Comparison of ENCODE assay signal across 8 mouse cellular contexts in the genomic region with DNA sequence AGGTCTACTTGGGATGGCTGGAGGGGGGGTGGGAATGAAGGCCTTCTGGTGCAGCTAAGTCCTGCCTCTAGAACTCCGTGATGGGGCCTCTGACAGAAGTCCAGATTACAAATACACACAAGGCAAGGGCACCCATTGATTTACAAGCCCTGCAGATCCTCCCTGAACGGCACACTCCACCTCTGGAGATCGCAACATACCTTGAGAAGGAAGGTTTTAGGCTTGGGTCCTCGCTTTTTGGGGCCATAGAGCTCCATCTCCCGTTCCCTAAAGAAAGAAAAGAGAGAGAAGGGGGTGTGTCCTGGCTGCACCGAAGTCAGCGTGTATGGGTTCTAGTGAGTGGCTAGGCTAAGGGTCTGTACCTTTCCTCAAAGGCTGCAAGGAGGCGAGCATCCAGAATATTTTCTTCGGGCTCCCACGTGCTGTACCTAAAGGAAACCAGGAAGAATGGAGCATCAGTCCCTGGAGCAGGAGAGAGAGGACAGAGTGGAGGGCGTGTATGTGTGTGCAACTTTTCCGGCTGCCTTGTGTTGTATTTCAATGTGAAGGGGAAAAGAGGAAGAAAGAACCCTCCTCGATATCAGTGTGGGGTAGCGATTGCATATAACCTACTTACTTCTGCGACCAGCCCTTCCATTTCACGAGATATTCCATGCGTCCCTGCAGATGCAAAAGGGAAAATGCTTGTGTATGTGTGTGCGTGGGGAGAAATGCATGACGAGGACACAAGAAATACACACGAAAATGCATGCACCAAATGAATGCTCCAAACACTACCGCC. TPM values are rescaled to one million over a fixed set of nuclear protein-coding genes. Genes with fewer than 3 reads are reported as not detected.
DNase-seq lines count a peak whose midpoint lies in the region; ATAC-seq and TF ChIP-seq lines count a peak whose summit lies in the region.

No protein-coding gene starts in this region.

- peaks cover 25% of the 10 kb centered on the region for H3K4me1 ChIP-seq in erythroblast, embryonic 14.5 days (ENCODE audit: control insufficient read depth)
- H3K4me1 ChIP-seq in forebrain, embryonic 14.5 days (ENCODE audit: control insufficient read depth, insufficient read depth, low read length), result peaks cover 44% of the 10 kb centered on the region
- H3K4me1 ChIP-seq in liver, embryonic 14.5 days (replicated peaks; ENCODE audit: control insufficient read depth in 2 of 2, insufficient read depth in 2 of 2, low read length in 1 of 2), result peaks cover 0 to 8% of the 10 kb centered on the region in 2 experiments; a peak in 2 of 4 replicates

- peaks cover 99% of the 10 kb centered on the region for H3K27me3 ChIP-seq in erythroblast, embryonic 14.5 days (ENCODE audit: control insufficient read depth)
- H3K27me3 ChIP-seq in forebrain, embryonic 14.5 days (replicated peaks; ENCODE audit: control insufficient read depth, insufficient read depth, low read length), result peaks cover 67% of the 10 kb centered on the region
- peaks cover 94% of the 10 kb centered on the region for H3K27me3 ChIP-seq in liver, embryonic 14.5 days (ENCODE audit: control insufficient read depth, insufficient read depth, low read length)

- H3K27ac ChIP-seq in forebrain, embryonic 14.5 days (ENCODE audit: low read depth, low read length), result peak overlapping the region; percentile 91; the same call in 1 of the 2 replicates
- H3K27ac ChIP-seq in liver, embryonic 14.5 days, result no peak overlapping the region

- peaks cover 13% of the 10 kb centered on the region; the same call in 1 of the 2 replicates for H3K9me3 ChIP-seq in erythroblast, embryonic 14.5 days (ENCODE audit: control insufficient read depth, low read length)
- no peaks in the 10 kb centered on the region for H3K9me3 ChIP-seq in forebrain, embryonic 14.5 days (replicated peaks; ENCODE audit: control insufficient read depth, low read length)
- H3K9me3 ChIP-seq in liver, embryonic 14.5 days (ENCODE audit: control insufficient read depth, low read length), result no peaks in the 10 kb centered on the region

- ATAC-seq in erythroblast, adult 5-6 weeks (replicated peaks; ENCODE audit: low FRiP score, poor library complexity, severe bottlenecking), result no peak
- no peak for ATAC-seq in forebrain, embryonic 14.5 days
- ATAC-seq in liver, embryonic 14.5 days (ENCODE audit: insufficient read depth), result no peak

- no peak for TF ChIP-seq EP300 in liver, embryonic 14.5 days (IDR thresholded peaks at IDR 0.05; ENCODE audit: low read depth)

- H3K4me2 ChIP-seq in forebrain, embryonic 14.5 days (ENCODE audit: low read length), result peak overlapping the region; percentile 78
- H3K4me2 ChIP-seq in liver, embryonic 14.5 days (ENCODE audit: low read depth), result peak overlapping the region; percentile 82

- H3K4me3 ChIP-seq in erythroblast, embryonic 14.5 days (replicated peaks), result peak overlapping the region; percentile 65
- H3K4me3 ChIP-seq in forebrain, embryonic 14.5 days (ENCODE audit: low read depth, low read length), result peak overlapping the region; percentile 73
- peak overlapping the region; percentile 63 to 72 for H3K4me3 ChIP-seq in liver, embryonic 14.5 days (ENCODE audit: insufficient read depth in 1 of 2, low read depth in 2 of 2, low read length in 2 of 2)

- peak; percentile 59 for DNase-seq in A20 (ENCODE audit: low read depth, low spot score)
- no peak for DNase-seq in forebrain, embryonic 14.5 days (ENCODE audit: low spot score)
- no peak for DNase-seq in liver, embryonic 14.5 days (ENCODE audit: low read depth in 3 of 3, low spot score in 3 of 3)
- DNase-seq in urinary bladder, postnatal 25 days (ENCODE audit: low spot score), result no peak
- no peak for DNase-seq in urinary bladder, adult 2 months (ENCODE audit: low spot score)
- DNase-seq in kidney, adult 9 months, result no peak

- 5% methylated on average over 21 of the region's 21 CpGs for WGBS in forebrain, embryonic 14.5 days
- WGBS in liver, embryonic 14.5 days (ENCODE audit: insufficient replicate concordance), result 9% methylated on average over 21 of the region's 21 CpGs

- peak overlapping the region; percentile 86 for H3K9ac ChIP-seq in forebrain, embryonic 14.5 days (ENCODE audit: low read length)
- peak overlapping the region; percentile 58 for H3K9ac ChIP-seq in liver, embryonic 14.5 days (replicated peaks)

- TF ChIP-seq CTCF in liver, embryonic 14.5 days (IDR thresholded peaks at IDR 0.05; ENCODE audit: low read depth), result no peak

- peaks cover 2% of the 10 kb centered on the region; the same call in 1 of the 2 replicates for H3K36me3 ChIP-seq in erythroblast, embryonic 14.5 days (ENCODE audit: control insufficient read depth)
- H3K36me3 ChIP-seq in forebrain, embryonic 14.5 days (ENCODE audit: control insufficient read depth, insufficient read depth, low read length), result peaks cover 8% of the 10 kb centered on the region
- peaks cover 3% of the 10 kb centered on the region; the same call in 1 of the 2 replicates for H3K36me3 ChIP-seq in liver, embryonic 14.5 days (replicated peaks; ENCODE audit: control insufficient read depth, insufficient read depth, low read depth)

RNA-seq across cellular contexts. Expression of a gene that starts 0.8 kb away (rescaled TPM):
- polyA plus RNA-seq in erythroblast, embryonic 14.5 days (2012), result 0.20 and 0.42 TPM in 2 replicates
- 0.38 and 0.42 TPM in 2 replicates for total RNA-seq in erythroblast, adult 5-6 weeks (2015; ENCODE audit: low replicate concordance)
- 0.70 and 1.4 TPM in 2 replicates for total RNA-seq in erythroblast, adult 5-6 weeks (2017; ENCODE audit: low replicate concordance)
- 12.8 and 15.0 TPM in 2 replicates for polyA plus RNA-seq in forebrain, embryonic 14.5 days (2014; fragmentation: Nextera tagmentation; extraction: Ambion mirVana)
- 0.64 and 0.95 TPM in 2 replicates for polyA plus RNA-seq in liver, embryonic 14.5 days (2012; rRNA removed)
- polyA plus RNA-seq in liver, embryonic 14.5 days (2014; fragmentation: Nextera tagmentation; extraction: Ambion mirVana), result 1.6 and 2.1 TPM in 2 replicates
- polyA plus RNA-seq in urinary bladder, adult 2 months (2012; rRNA removed), result 5.4 and 6.8 TPM in 2 replicates

RNA-seq across cellular contexts. Expression of a gene that starts 17.2 kb away (rescaled TPM):
- 0.09 and 0.10 TPM in 2 replicates for polyA plus RNA-seq in erythroblast, embryonic 14.5 days (2012)
- total RNA-seq in erythroblast, adult 5-6 weeks (2015; ENCODE audit: low replicate concordance), result 0.19 and 0.42 TPM in 2 replicates
- total RNA-seq in erythroblast, adult 5-6 weeks (2017; ENCODE audit: low replicate concordance), result not detected in 2 replicates
- polyA plus RNA-seq in forebrain, embryonic 14.5 days (2014; fragmentation: Nextera tagmentation; extraction: Ambion mirVana), result 19.2 and 22.1 TPM in 2 replicates
- 1.4 and 1.7 TPM in 2 replicates for polyA plus RNA-seq in liver, embryonic 14.5 days (2012; rRNA removed)
- 1.8 and 2.4 TPM in 2 replicates for polyA plus RNA-seq in liver, embryonic 14.5 days (2014; fragmentation: Nextera tagmentation; extraction: Ambion mirVana)
- polyA plus RNA-seq in urinary bladder, adult 2 months (2012; rRNA removed), result 3.0 TPM in 2 replicates

RNA-seq across cellular contexts. Expression of a gene that starts 46.1 kb away (rescaled TPM):
- 0.35 and 0.59 TPM in 2 replicates for polyA plus RNA-seq in erythroblast, embryonic 14.5 days (2012)
- 4.8 and 7.7 TPM in 2 replicates for total RNA-seq in erythroblast, adult 5-6 weeks (2015; ENCODE audit: low replicate concordance)
- 4.3 and 9.4 TPM in 2 replicates for total RNA-seq in erythroblast, adult 5-6 weeks (2017; ENCODE audit: low replicate concordance)
- 9.3 and 14.5 TPM in 2 replicates for polyA plus RNA-seq in forebrain, embryonic 14.5 days (2014; fragmentation: Nextera tagmentation; extraction: Ambion mirVana)
- polyA plus RNA-seq in liver, embryonic 14.5 days (2012; rRNA removed), result 1.8 and 3.3 TPM in 2 replicates
- polyA plus RNA-seq in liver, embryonic 14.5 days (2014; fragmentation: Nextera tagmentation; extraction: Ambion mirVana), result 1.6 and 2.0 TPM in 2 replicates
- polyA plus RNA-seq in urinary bladder, adult 2 months (2012; rRNA removed), result 32.2 and 36.0 TPM in 2 replicates

RNA-seq across cellular contexts. Expression of a gene that starts 51.9 kb away (rescaled TPM):
- not detected in 2 replicates for polyA plus RNA-seq in erythroblast, embryonic 14.5 days (2012)
- total RNA-seq in erythroblast, adult 5-6 weeks (2015; ENCODE audit: low replicate concordance), result not detected in 2 replicates
- not detected in 2 replicates for total RNA-seq in erythroblast, adult 5-6 weeks (2017; ENCODE audit: low replicate concordance)
- not detected in 2 replicates for polyA plus RNA-seq in forebrain, embryonic 14.5 days (2014; fragmentation: Nextera tagmentation; extraction: Ambion mirVana)
- not detected in 2 replicates for polyA plus RNA-seq in liver, embryonic 14.5 days (2012; rRNA removed)
- not detected in 2 replicates for polyA plus RNA-seq in liver, embryonic 14.5 days (2014; fragmentation: Nextera tagmentation; extraction: Ambion mirVana)
- 0.08 TPM in 1 of 2 replicates, not detected in the other for polyA plus RNA-seq in urinary bladder, adult 2 months (2012; rRNA removed)
